Mouse (Mus musculus) olfactory bulb, adult 2 months (tissue): ENCODE results near the gene Emx1. TPM values are rescaled to one million over a fixed set of nuclear protein-coding genes. Genes with fewer than 3 reads are reported as not detected.

Source experiments
- H3K27ac ChIP-seq: fragments of 200-500 bp; 2 replicates; pipeline ENCODE4 v1.5.1; 2012; ENCODE audit warnings: low read depth, low read length; ENCODE audit not compliant: insufficient read depth
- H3K4me1 ChIP-seq: fragments of 200-500 bp; 2 replicates; pipeline ENCODE4 v1.6.1; 2012; ENCODE audit warnings: low read length; ENCODE audit not compliant: control insufficient read depth, insufficient read depth
- H3K4me3 ChIP-seq: fragments of 200-500 bp; 2 replicates; pipeline ENCODE4 v1.5.1; 2012; ENCODE audit warnings: mild to moderate bottlenecking, low read depth, low read length, moderate library complexity; ENCODE audit not compliant: insufficient read depth
- CTCF ChIP-seq: fragments of 200-500 bp; IDR thresholded peaks from 2 replicates; pipeline ENCODE4 v1.5.1; 2012; ENCODE audit warnings: low read depth, mild to moderate bottlenecking, low read length, moderate library complexity; ENCODE audit not compliant: insufficient read depth
- POLR2A ChIP-seq: fragments of 200-500 bp; IDR thresholded peaks from 2 replicates; pipeline ENCODE4 v1.6.1; 2012; ENCODE audit warnings: mild to moderate bottlenecking, low read depth, low read length, moderate library complexity; ENCODE audit not compliant: insufficient read depth
- WGBS: fragments of 180-500 bp; shearing (Covaris S2); methylation state at CpG from one replicate; pipeline ENCODE4 v1.1.7; 2018; 5-methylcytosine and 5-hydroxymethylcytosine counted together
- polyA plus RNA-seq: library from polyadenylated mRNA; stranded (reverse); fragments of >200 nt; gene quantifications from 2 replicates; pipeline ENCODE4 v1.2.4, GENCODE M21; 2012; ENCODE audit warnings: low replicate concordance; ENCODE audit not compliant: missing spikeins, insufficient read depth, insufficient read length

The Emx1 gene
- polyA plus RNA-seq, 1 experiment, result not detected

DNA sequence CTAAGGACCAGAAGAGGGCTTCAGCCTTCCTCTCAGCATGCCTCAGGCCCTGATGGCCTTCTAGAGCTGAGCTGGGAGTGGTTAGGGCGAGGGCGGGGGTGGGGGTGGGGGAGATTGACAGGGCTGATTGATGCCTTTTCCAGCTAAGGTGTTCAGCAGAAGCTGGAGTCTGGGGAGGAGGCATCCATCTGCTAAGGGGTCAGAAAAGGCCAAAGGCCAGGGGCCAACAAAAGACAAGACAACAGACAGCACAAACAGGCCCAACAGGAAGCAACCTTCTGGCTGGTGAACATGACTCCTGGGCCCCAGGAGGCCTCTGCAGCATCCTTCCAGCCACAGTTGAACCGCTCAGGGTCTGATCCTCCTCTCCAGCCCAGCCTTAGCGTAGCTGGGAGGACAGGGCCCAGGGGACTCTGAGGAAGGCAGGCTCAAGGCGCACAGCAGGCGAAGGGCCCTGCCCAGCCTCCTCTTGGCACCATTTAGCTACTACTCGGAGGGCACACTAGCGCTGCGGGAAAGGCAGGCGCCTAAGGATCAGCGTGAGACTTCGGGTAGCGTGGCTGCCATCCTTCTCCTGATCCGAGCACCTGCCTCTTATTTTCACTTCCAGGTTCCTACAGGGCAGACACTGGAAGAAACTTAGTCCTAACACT is 36.4 kb downstream of the Emx1 start:
- 77% methylated on average over 14 of the region's 14 CpGs for WGBS
- Histone ChIP-seq H3K4me3 (no peak overlapping the region), H3K27ac (no peak overlapping the region), H3K4me1 (peaks cover 14% of the 10 kb centered on the region; the same call in 1 of the 2 replicates)
- TF ChIP-seq POLR2A (no peak), CTCF (no peak)

DNA sequence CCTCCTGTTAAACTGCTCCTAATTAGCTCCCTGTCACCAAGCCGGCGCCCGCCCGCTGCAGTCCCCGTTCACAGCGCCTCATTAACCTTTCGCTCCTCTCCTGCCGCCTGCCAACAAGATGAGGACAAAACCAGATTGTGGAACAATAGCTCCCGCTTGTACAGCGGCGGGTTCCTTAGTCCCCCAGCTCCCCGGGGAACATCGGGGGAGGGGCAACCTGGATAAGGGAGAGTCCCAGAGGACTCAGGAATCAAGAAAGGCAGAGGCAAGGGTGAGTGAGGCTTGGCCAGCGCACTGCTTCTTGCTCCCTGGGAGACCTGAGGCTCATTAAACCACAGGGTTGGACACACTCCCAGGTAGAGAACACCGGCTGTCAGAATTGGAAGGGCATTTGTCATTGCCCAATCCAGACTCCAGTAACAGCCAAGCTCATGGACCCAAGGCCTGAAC is 37.2 kb downstream of the Emx1 start:
- Histone ChIP-seq H3K4me3 (no peak overlapping the region), H3K27ac (no peak overlapping the region), H3K4me1 (peaks cover 13% of the 10 kb centered on the region; the same call in 1 of the 2 replicates)
- 57% methylated on average over 15 of the region's 15 CpGs for WGBS
- no peak for TF ChIP-seq POLR2A
- TF ChIP-seq CTCF, result no peak

DNA sequence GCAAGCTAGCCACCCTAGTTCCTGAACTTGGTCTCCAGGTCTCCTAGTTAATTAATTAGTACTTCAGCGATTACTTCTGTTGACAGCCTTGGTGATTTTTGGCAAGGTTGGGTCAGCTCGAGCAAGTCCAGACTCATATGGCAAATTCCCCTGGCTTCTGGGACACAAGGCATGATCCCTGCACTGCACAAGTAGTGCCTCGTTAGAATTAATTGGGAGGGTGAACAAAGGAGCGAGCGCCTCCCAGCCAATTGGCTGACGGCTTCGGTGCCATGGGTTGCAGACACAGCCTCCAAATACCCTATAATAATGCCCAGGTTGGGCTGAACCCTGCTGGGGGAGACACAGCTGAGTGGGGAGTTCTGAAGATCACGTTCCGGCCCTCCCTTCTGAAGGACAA is 39.3 kb downstream of the Emx1 start:
- Histone ChIP-seq H3K4me3 (no peak overlapping the region), H3K4me1 (0 out of 2 replicates have a peak, but pooled peaks cover 5% of the 10 kb centered on the region), H3K27ac (no peak overlapping the region)
- WGBS, result 58% methylated on average over 9 of the region's 9 CpGs
- TF ChIP-seq CTCF, result no peak

DNA sequence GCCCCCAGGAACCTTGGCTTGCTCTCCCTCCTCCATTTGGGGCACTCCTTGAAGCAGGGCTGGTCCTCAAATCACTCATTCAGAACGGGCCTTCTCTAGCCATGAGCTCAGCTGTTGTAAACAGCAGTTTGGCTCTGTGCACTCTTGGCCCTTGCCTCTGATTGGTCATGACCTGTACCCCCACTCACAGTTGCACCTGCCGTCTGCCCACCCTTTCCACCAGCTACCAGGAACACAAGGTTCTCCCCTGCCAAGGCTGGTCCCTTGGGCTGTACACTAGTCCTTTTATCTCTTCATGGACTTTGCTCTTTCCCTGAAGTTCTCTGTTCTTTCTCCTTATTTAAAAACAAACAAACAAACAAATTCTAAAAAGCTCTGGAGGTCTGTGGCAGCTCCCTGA is 40.3 kb downstream of the Emx1 start:
- WGBS, result 72% methylated on average over 2 of the region's 2 CpGs
- no peak overlapping the region for H3K27ac ChIP-seq

DNA sequence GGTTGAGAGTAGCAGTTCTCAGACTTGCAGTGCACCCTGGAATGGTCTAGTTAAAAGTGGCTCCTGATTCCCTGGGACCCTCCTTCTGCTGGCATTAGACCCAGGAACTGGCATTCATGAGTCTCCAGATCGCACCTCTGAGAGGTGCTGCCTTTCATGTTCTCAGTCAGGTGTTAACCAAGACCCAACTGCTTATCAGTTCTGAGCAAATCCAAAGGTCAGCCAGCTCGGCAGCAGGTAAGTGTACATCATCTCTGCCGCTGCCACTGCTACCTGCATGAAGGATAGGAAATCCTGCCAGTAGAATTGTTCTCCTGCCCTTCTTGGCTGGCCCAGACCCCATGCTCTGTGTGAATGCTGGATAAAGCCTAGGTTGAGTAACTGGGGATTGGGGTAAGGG is 43.5 kb downstream of the Emx1 start:
- H3K27ac ChIP-seq, result no peak overlapping the region
- WGBS, result 93% methylated on average over 3 of the region's 3 CpGs
- H3K4me1 ChIP-seq, result peaks cover 8% of the 10 kb centered on the region
- H3K4me3 ChIP-seq, result no peak overlapping the region
- TF ChIP-seq CTCF (no peak), POLR2A (no peak)

More for the DNA sequence above, 40.3 kb downstream of the Emx1 start:
- TF ChIP-seq POLR2A (no peak), CTCF (no peak)
- H3K4me1 ChIP-seq, result peaks cover 9% of the 10 kb centered on the region
- no peak overlapping the region for H3K4me3 ChIP-seq

DNA sequence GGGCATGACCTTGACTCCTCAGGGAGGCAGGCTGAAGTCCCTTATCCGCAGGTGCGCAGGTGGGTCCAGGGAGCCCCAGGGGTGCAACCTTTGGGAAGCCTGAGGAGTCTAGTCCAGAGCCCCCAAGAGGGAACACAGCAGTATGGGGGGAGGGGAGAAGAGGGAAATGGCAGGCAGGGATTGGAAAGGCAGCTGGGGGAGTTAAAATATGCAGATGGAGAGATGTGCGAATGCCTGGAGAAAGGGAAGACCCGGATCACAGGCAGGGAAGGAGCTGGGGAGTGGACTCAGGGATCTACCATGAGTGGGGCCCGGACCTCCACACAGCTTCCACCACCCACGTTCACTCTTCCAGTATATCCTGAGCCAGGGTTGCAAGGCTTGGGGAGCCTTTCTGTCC is 44.2 kb downstream of the Emx1 start:
- no peak overlapping the region for H3K27ac ChIP-seq
- no peak overlapping the region for H3K4me3 ChIP-seq
- peaks cover 8% of the 10 kb centered on the region for H3K4me1 ChIP-seq
- 61% methylated on average over 6 of the region's 6 CpGs for WGBS
- no peak for TF ChIP-seq CTCF
- no peak for TF ChIP-seq POLR2A

DNA sequence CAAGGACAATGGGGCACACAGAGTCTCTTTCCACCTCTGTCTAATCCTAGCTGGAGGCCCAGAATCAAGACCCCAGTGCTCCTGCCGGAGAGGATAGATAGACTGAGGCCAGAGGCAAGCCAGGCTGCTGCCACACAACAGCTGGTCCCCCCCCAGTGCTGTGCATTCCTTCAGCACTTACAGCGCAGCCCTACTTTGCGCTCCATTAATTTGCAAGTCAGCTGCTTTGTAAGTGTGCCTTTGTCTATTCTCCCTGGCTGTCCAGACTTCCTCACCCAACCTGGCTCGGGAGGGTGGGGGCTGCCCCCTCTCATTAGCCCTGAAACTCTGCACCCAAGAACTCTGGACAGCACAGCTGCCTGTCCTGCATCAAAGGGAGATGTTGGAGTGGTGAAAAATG is 44.8 kb downstream of the Emx1 start:
- WGBS, result 80% methylated on average over 4 of the region's 4 CpGs
- H3K4me3 ChIP-seq, result no peak overlapping the region

DNA sequence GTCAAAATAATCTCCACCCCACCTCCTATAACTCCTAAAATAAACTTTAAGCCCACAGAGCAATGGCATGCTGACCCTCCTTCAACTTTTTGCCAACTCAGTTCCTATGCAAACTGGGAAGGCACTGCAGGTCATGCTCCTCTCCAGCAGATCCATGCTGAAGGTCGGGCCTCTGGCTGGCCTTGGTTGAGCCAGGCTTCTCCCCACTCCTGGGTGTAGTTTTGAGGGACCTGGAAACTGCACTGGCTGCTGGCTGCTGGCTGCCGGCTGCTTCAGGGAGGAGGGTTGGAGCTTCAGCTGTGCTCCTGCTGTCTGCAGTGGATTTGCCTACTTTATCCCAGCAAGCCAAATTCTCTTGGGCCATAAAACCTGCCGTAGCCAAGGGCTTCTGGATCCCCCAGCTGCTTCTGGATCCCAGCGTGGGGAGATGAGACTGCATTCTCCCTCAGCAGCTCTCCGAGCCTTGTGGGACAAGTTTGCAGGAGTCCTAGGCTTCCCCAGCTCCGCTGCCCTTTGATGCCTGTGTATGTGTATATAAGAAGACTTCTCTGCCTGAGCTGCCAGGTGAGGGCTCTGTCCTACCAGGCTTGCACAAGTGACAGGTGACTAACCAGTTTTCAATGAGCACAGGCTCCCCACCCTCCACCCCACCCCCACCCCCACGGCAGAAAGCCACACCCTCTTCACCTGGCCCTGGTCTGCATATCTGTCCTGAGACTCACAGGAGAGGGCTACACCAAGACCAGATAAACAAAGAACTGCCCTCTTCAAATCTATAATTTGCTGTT is 45.8 kb downstream of the Emx1 start:
- no peak overlapping the region for H3K4me3 ChIP-seq
- WGBS, result 76% methylated on average over 7 of the region's 7 CpGs
- no peak overlapping the region for H3K27ac ChIP-seq
- H3K4me1 ChIP-seq, result peaks cover 17% of the 10 kb centered on the region
- TF ChIP-seq POLR2A, result no peak
- no peak for TF ChIP-seq CTCF

More for the DNA sequence above, 44.8 kb downstream of the Emx1 start:
- Histone ChIP-seq H3K27ac (no peak overlapping the region), H3K4me1 (peaks cover 8% of the 10 kb centered on the region)
- TF ChIP-seq POLR2A (no peak), CTCF (no peak)

DNA sequence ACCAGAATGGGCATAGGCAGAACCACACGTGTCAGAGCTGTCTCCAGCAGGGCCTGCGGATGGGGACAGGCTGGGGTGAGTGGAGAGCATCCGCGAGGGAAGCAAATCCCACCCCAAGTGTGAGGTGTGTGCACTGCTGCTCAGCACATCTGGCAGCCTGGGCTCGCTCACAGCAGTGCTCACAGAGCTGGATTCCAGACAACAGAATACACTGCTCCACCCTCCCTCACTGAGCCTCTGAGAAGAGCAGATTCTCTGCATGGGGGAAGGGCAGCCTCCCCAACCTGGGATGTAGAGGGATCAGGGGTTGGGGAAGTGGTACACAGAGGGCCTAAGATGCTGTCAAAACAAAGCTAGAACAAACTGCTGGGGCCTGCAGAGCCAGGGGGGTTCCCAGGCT is 47.6 kb downstream of the Emx1 start:
- no peak overlapping the region for H3K27ac ChIP-seq
- no peak overlapping the region for H3K4me3 ChIP-seq
- WGBS, result 59% methylated on average over 5 of the region's 5 CpGs
- peaks cover 21% of the 10 kb centered on the region for H3K4me1 ChIP-seq
- no peak for TF ChIP-seq POLR2A
